Mouse (Mus musculus) lung, postnatal 0 days (tissue): ENCODE data around the gene Adcy7.

Experiments used
- CTCF ChIP-seq: IDR thresholded peaks from 2 replicates; pipeline ENCODE4 v1.5.1; 2016; ENCODE audit warnings: antibody characterized with exemption, mild to moderate bottlenecking
- EP300 ChIP-seq: IDR thresholded peaks from 2 replicates; pipeline ENCODE4 v1.6.1; 2016; ENCODE audit warnings: antibody characterized with exemption, mild to moderate bottlenecking, control low read depth

GRCm38 (mm10) chr8:88326328-88326727 lies 54.1 kb downstream of the Adcy7 start:
- TF ChIP-seq CTCF (no peak), EP300 (no peak)
